Mouse (Mus musculus) liver (tissue): ENCODE data around the gene Fem1a.

Source experiments
- DNase-seq: peaks from one replicate; pipeline ENCODE4 v3.0.0-alpha.2; 2020; ENCODE audit warnings: mixed read lengths

Gene Fem1a

GRCm38 (mm10) chr17:56305826-56306225 is 49.2 kb downstream of the Fem1a start:
- no peak for DNase-seq

GRCm38 (mm10) chr17:56308088-56308487 is 51.5 kb downstream of the Fem1a start:
- DNase-seq = no peak

GRCm38 (mm10) chr17:56309191-56309945 is 52.8 kb downstream of the Fem1a start:
- no peak for DNase-seq
